Mouse (Mus musculus) intestine, postnatal 0 days (tissue): ENCODE data around the gene B3gat3. TPM values are rescaled to one million over a fixed set of nuclear protein-coding genes. Genes with fewer than 3 reads are reported as not detected.
"Not testable (repeated sequence)": the region's sequence is repeated elsewhere in the genome, so short reads cannot be mapped to it uniquely, and the experiment has no call there.

Experiments used
- ATAC-seq: fragments of 200-750 bp; cut with Nextera tagmentation; 2 replicates; pipeline ENCODE4 v1.8.0; 2017; ENCODE audit warnings: mild to moderate bottlenecking, moderate TSS enrichment, moderate library complexity
- H3K27ac ChIP-seq: fragments of 300-500 bp; sonication (generic); 2 replicates; pipeline ENCODE4 v1.5.1; 2014; ENCODE audit warnings: mild to moderate bottlenecking, low read depth, low read length, moderate library complexity
- H3K27me3 ChIP-seq: fragments of 300-500 bp; sonication (generic); replicated peaks from 2 replicates; pipeline ENCODE4 v1.6.1; 2014; ENCODE audit warnings: low read length, mixed read lengths; ENCODE audit not compliant: control insufficient read depth, insufficient read depth
- H3K36me3 ChIP-seq: fragments of 300-500 bp; sonication (generic); 2 replicates; pipeline ENCODE4 v1.6.1; 2014; ENCODE audit warnings: mild to moderate bottlenecking, moderate library complexity; ENCODE audit not compliant: control insufficient read depth, insufficient read depth
- H3K4me1 ChIP-seq: fragments of 300-500 bp; sonication (generic); replicated peaks from 2 replicates; pipeline ENCODE4 v1.6.1; 2014; ENCODE audit warnings: antibody characterized with exemption, low read length, mixed read lengths; ENCODE audit not compliant: control insufficient read depth, insufficient read depth
- H3K4me2 ChIP-seq: fragments of 300-500 bp; sonication (generic); replicated peaks from 2 replicates; pipeline ENCODE4 v1.6.1; 2014; ENCODE audit warnings: low read depth, mild to moderate bottlenecking, moderate library complexity
- H3K4me3 ChIP-seq: fragments of 300-500 bp; sonication (generic); 2 replicates; pipeline ENCODE4 v1.5.1; 2014; ENCODE audit warnings: low read depth, low read length
- H3K9ac ChIP-seq: fragments of 300-500 bp; sonication (generic); 2 replicates; pipeline ENCODE4 v1.6.1; 2014; ENCODE audit warnings: mild to moderate bottlenecking, low read depth, low read length
- H3K9me3 ChIP-seq: fragments of 300-500 bp; sonication (generic); 2 replicates; pipeline ENCODE4 v1.6.1; 2016; ENCODE audit warnings: mixed run types; ENCODE audit not compliant: control insufficient read depth
- CTCF ChIP-seq: sonication (generic); IDR thresholded peaks from 2 replicates; pipeline ENCODE4 v1.5.1; 2016; ENCODE audit warnings: low read depth, mild to moderate bottlenecking, control low read depth, antibody characterized with exemption, moderate library complexity
- WGBS: fragments of 180-500 bp; shearing (Covaris S2); extraction: QIAGEN DNeasy Blood & Tissue Kit; methylation state at CpG from one replicate; pipeline ENCODE4 v1.1.7; 2014; 5-methylcytosine and 5-hydroxymethylcytosine counted together
- microRNA-seq: library from miRNA; unstranded; fragments of <30 nt; microRNA quantifications from one replicate; pipeline ENCODE4, GENCODE M21; 2016
- polyA plus RNA-seq: library from polyadenylated mRNA; unstranded; fragments of >200 nt; fragmentation: Nextera tagmentation; extraction: Ambion mirVana; gene quantifications from 2 replicates; pipeline ENCODE4 v1.2.1, GENCODE M21; 2015

Gene B3gat3
- polyA plus RNA-seq, 1 experiment from 2014 or later, result 36.6 TPM

- Histone ChIP-seq H3K9me3 (no peaks in the 10 kb centered on the region), H3K4me3 (peak overlapping the region; percentile 73), H3K4me2 (peak overlapping the region; percentile 81), H3K9ac (peak overlapping the region; percentile 80), H3K4me1 (0 out of 2 replicates have a peak, but pooled peaks cover 5% of the 10 kb centered on the region), H3K27ac (peak overlapping the region; percentile 10), H3K27me3 (no peaks in the 10 kb centered on the region), H3K36me3 (peaks cover 59% of the 10 kb centered on the region)
- ATAC-seq, result no peak
- no peak for TF ChIP-seq CTCF
- 0% methylated on average over 8 of the region's 8 CpGs for WGBS
Measured at GRCm38 (mm10) chr19:8967373-8967743, 47.2 kb downstream of the B3gat3 start.

GRCm38 (mm10) chr19:8967893-8968292, 47.7 kb downstream of the B3gat3 start:
- no peak for TF ChIP-seq CTCF
- H3K4me3 ChIP-seq, result peak overlapping the region; percentile 73
- peaks cover 59% of the 10 kb centered on the region for H3K36me3 ChIP-seq
- ATAC-seq, result no peak
- peak overlapping the region; percentile 81 for H3K4me2 ChIP-seq
- WGBS, result 0% methylated on average over 9 of the region's 9 CpGs
- no peaks in the 10 kb centered on the region for H3K9me3 ChIP-seq
- H3K9ac ChIP-seq, result peak overlapping the region; percentile 80
- H3K27ac ChIP-seq, result 0 out of 2 replicates have a peak overlapping the region, but pooled peaks have one; percentile 6
- H3K4me1 ChIP-seq, result 0 out of 2 replicates have a peak, but pooled peaks cover 5% of the 10 kb centered on the region
- H3K27me3 ChIP-seq, result no peaks in the 10 kb centered on the region

- not testable (repeated sequence) for H3K27me3 ChIP-seq, H3K9ac ChIP-seq
- peaks cover 76% of the 10 kb centered on the region for H3K36me3 ChIP-seq
Measured at GRCm38 (mm10) chr19:8972491-8972890, 52.3 kb downstream of the B3gat3 start.

GRCm38 (mm10) chr19:8974638-8975037, 54.5 kb downstream of the B3gat3 start:
- no peak overlapping the region for H3K27ac ChIP-seq
- H3K9me3 ChIP-seq, result no peaks in the 10 kb centered on the region
- 85% methylated on average over 1 of the region's 1 CpGs for WGBS
- H3K4me2 ChIP-seq, result no peak overlapping the region
- H3K36me3 ChIP-seq, result peaks cover 89% of the 10 kb centered on the region
- no peak overlapping the region for H3K4me3 ChIP-seq
- no peaks in the 10 kb centered on the region for H3K27me3 ChIP-seq
- ATAC-seq, result no peak
- TF ChIP-seq CTCF, result peak; percentile 31; the same call in 1 of the 2 replicates
- no peak overlapping the region for H3K9ac ChIP-seq
- H3K4me1 ChIP-seq, result no peaks in the 10 kb centered on the region

More at GRCm38 (mm10) chr19:8972491-8972890, 52.3 kb downstream of the B3gat3 start:
- not testable (repeated sequence) for H3K4me1 ChIP-seq, H3K4me3 ChIP-seq, H3K27ac ChIP-seq, H3K9me3 ChIP-seq, ATAC-seq, H3K4me2 ChIP-seq
- 73% methylated on average over 8 of the region's 8 CpGs for WGBS

- H3K9me3 ChIP-seq, result no peaks in the 10 kb centered on the region
- H3K4me1 ChIP-seq, result no peaks in the 10 kb centered on the region
- no peak overlapping the region for H3K4me2 ChIP-seq
- no peak overlapping the region for H3K4me3 ChIP-seq
- no peak for TF ChIP-seq CTCF
- H3K27me3 ChIP-seq, result no peaks in the 10 kb centered on the region
- no peak for ATAC-seq
- no peak overlapping the region for H3K27ac ChIP-seq
- no peak overlapping the region for H3K9ac ChIP-seq
- 93% methylated on average over 2 of the region's 2 CpGs for WGBS
- H3K36me3 ChIP-seq, result peaks cover 81% of the 10 kb centered on the region
Measured at GRCm38 (mm10) chr19:8975491-8975890, 55.3 kb downstream of the B3gat3 start.

GRCm38 (mm10) chr19:8976535-8976934, 56.4 kb downstream of the B3gat3 start:
- H3K9ac ChIP-seq, result no peak overlapping the region
- no peak overlapping the region for H3K4me3 ChIP-seq
- peak; percentile 66; the same call in 1 of the 2 replicates for ATAC-seq
- peak; percentile 93 for TF ChIP-seq CTCF
- H3K9me3 ChIP-seq, result no peaks in the 10 kb centered on the region
- peaks cover 71% of the 10 kb centered on the region for H3K36me3 ChIP-seq
- WGBS, result 39% methylated on average over 3 of the region's 3 CpGs
- no peak overlapping the region for H3K4me2 ChIP-seq
- H3K4me1 ChIP-seq, result no peaks in the 10 kb centered on the region
- H3K27me3 ChIP-seq, result no peaks in the 10 kb centered on the region
- no peak overlapping the region for H3K27ac ChIP-seq

Small RNA genes lying within 50 kb of the gene (microRNA-seq; reads per million reads assigned to microRNA genes)
- gene Mir5136, result not detected

Other genes starting within 250 kb of the B3gat3 start
- 237 and 283 TPM in 2 replicates for gene Slc3a2, start 197.0 kb upstream of the B3gat3 start, polyA plus RNA-seq
- gene Wdr74, start 184.5 kb upstream of the B3gat3 start, polyA plus RNA-seq, result 32.8 and 33.4 TPM in 2 replicates
- gene 1700092M07Rik, start 179.7 kb upstream of the B3gat3 start, polyA plus RNA-seq, result 0.50 and 0.56 TPM in 2 replicates
- gene Stx5a, start 179.0 kb upstream of the B3gat3 start, polyA plus RNA-seq, result 83.4 and 89.2 TPM in 2 replicates
- gene Nxf1, start 163.3 kb upstream of the B3gat3 start, polyA plus RNA-seq, result 54.5 and 57.2 TPM in 2 replicates
- 136 and 137 TPM in 2 replicates for gene Tmem223, start 149.4 kb upstream of the B3gat3 start, polyA plus RNA-seq
- gene Tmem179b, start 145.9 kb upstream of the B3gat3 start, polyA plus RNA-seq, result 93.5 and 97.4 TPM in 2 replicates
- 12.0 and 13.2 TPM in 2 replicates for gene Taf6l, start 134.0 kb upstream of the B3gat3 start, polyA plus RNA-seq
- 114 and 115 TPM in 2 replicates for gene Polr2g, start 121.8 kb upstream of the B3gat3 start, polyA plus RNA-seq
- 1.9 and 2.0 TPM in 2 replicates for gene Zbtb3, start 117.8 kb upstream of the B3gat3 start, polyA plus RNA-seq
- 18.2 and 19.9 TPM in 2 replicates for gene Ttc9c, start 101.0 kb upstream of the B3gat3 start, polyA plus RNA-seq
- 5.4 and 6.0 TPM in 2 replicates for gene Hnrnpul2, start 100.4 kb upstream of the B3gat3 start, polyA plus RNA-seq
- gene AC129217.1, start 90.6 kb upstream of the B3gat3 start, polyA plus RNA-seq, result not detected in 2 replicates
- 43.2 and 47.2 TPM in 2 replicates for gene Bscl2, start 82.9 kb upstream of the B3gat3 start, polyA plus RNA-seq
- gene Gng3, start 81.2 kb upstream of the B3gat3 start, polyA plus RNA-seq, result 9.4 and 10.9 TPM in 2 replicates
- 2.2 TPM in 2 replicates for gene Lrrn4cl, start 69.6 kb upstream of the B3gat3 start, polyA plus RNA-seq
- 170 and 180 TPM in 2 replicates for gene Ubxn1, start 48.9 kb upstream of the B3gat3 start, polyA plus RNA-seq
- 65.4 and 67.9 TPM in 2 replicates for gene Uqcc3, start 39.5 kb upstream of the B3gat3 start, polyA plus RNA-seq
- gene Lbhd1, start 36.6 kb upstream of the B3gat3 start, polyA plus RNA-seq, result 44.1 and 44.6 TPM in 2 replicates
- gene Gm49403, start 36.4 kb upstream of the B3gat3 start, polyA plus RNA-seq, result not detected in 2 replicates
- 54.5 and 55.6 TPM in 2 replicates for gene 1810009A15Rik, start 31.5 kb upstream of the B3gat3 start, polyA plus RNA-seq
- not detected in 2 replicates for gene Gm49416, start 31.4 kb upstream of the B3gat3 start, polyA plus RNA-seq
- 14.5 and 16.1 TPM in 2 replicates for gene Ints5, start 27.4 kb upstream of the B3gat3 start, polyA plus RNA-seq
- gene Ganab, start 22.3 kb upstream of the B3gat3 start, polyA plus RNA-seq, result 41.4 and 42.3 TPM in 2 replicates
- gene Rom1, start 9.0 kb downstream of the B3gat3 start, polyA plus RNA-seq, result 6.3 and 6.7 TPM in 2 replicates
- 12.0 and 13.6 TPM in 2 replicates for gene Eml3, start 9.2 kb downstream of the B3gat3 start, polyA plus RNA-seq
- 53.1 and 54.1 TPM in 2 replicates for gene Mta2, start 21.5 kb downstream of the B3gat3 start, polyA plus RNA-seq
- 10.7 and 11.1 TPM in 2 replicates for gene Tut1, start 33.5 kb downstream of the B3gat3 start, polyA plus RNA-seq
- 164 and 168 TPM in 2 replicates for gene Eef1g, start 46.7 kb downstream of the B3gat3 start, polyA plus RNA-seq
- 26.2 and 30.1 TPM in 2 replicates for gene Ahnak, start 68.9 kb downstream of the B3gat3 start, polyA plus RNA-seq
- gene Scgb1a1, start 167.6 kb downstream of the B3gat3 start, polyA plus RNA-seq, result not detected in 2 replicates
- 2.5 and 3.2 TPM in 2 replicates for gene Asrgl1, start 215.3 kb downstream of the B3gat3 start, polyA plus RNA-seq